Comparison of ENCODE assay signal across 21 mouse cellular contexts in the genomic region with DNA sequence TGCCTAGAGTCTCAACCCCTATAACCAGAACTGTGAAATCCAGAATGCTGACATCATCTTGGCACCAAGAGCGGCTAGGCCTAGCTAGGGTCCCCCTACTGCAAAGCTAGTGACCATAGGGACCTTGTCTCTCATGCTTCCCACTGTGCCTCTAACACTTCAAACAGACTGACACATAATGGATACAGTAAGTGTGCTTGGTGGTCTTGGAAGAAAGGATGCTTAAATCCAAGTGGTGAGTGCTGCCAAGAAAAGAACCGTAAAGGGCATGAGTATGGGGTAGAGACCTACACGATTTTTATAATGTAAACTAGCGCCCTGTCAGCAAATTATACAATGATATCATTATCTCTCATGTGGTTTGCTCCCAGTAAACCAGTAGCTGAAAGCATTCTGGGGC. TPM values are rescaled to one million over a fixed set of nuclear protein-coding genes. Genes with fewer than 3 reads are reported as not detected.
"Had no signal": no experiment of that assay in that cellular context is flagged by ENCODE, and none has a peak within 500 bp of the region (broad histone marks: within the 10 kb centered on the region; RNA-seq: fewer than 3 reads in every experiment).

No protein-coding gene starts in this region.

- ATAC-seq: liver, postnatal 0 days had no signal

- H3K4me3 ChIP-seq: limb, embryonic 12.5 days; limb, embryonic 15.5 days; lung, embryonic 15.5 days; megakaryocyte, embryonic 14.5 days; midbrain, embryonic 10.5 days; neural tube, embryonic 12.5 days; neural tube, embryonic 15.5 days had no signal

- H3K27me3 ChIP-seq: limb, embryonic 12.5 days; limb, embryonic 15.5 days; lung, embryonic 15.5 days; neural tube, embryonic 12.5 days; neural tube, embryonic 15.5 days had no signal

- H3K27ac ChIP-seq: limb, embryonic 12.5 days; limb, embryonic 15.5 days; liver, embryonic 14.5 days; lung, embryonic 15.5 days; midbrain, embryonic 10.5 days; neural tube, embryonic 12.5 days; neural tube, embryonic 15.5 days had no signal

- H3K9ac ChIP-seq: limb, embryonic 12.5 days; limb, embryonic 15.5 days; liver, embryonic 14.5 days; liver, postnatal 0 days; lung, embryonic 15.5 days; neural tube, embryonic 12.5 days; neural tube, embryonic 15.5 days had no signal

- DNase-seq: kidney, adult 18-20 months; kidney, adult 9 months; kidney, postnatal 14 days; kidney, postnatal 4 days; left cerebral cortex, postnatal 4 days; liver, postnatal 0 days; midbrain, embryonic 14.5 days; right cerebral cortex, adult 18-20 months; right cerebral cortex, postnatal 14 days; right cerebral cortex, postnatal 4 days; thymus, adult 18-20 months; thymus, postnatal 36 days had no signal

- H3K4me2 ChIP-seq: limb, embryonic 12.5 days; limb, embryonic 15.5 days; liver, embryonic 11.5 days; lung, embryonic 15.5 days; neural tube, embryonic 12.5 days; neural tube, embryonic 15.5 days had no signal

- H3K36me3 ChIP-seq: limb, embryonic 12.5 days; limb, embryonic 15.5 days; lung, embryonic 15.5 days; midbrain, embryonic 10.5 days; neural tube, embryonic 12.5 days; neural tube, embryonic 15.5 days had no signal

- H3K4me1 ChIP-seq: megakaryocyte, embryonic 14.5 days; neural tube, embryonic 15.5 days had no signal

- H3K9me3 ChIP-seq: limb, embryonic 12.5 days; limb, embryonic 15.5 days; lung, embryonic 15.5 days; megakaryocyte, embryonic 14.5 days; midbrain, embryonic 10.5 days; neural tube, embryonic 12.5 days; neural tube, embryonic 15.5 days had no signal

RNA-seq across cellular contexts. Expression of a gene that starts 32.1 kb away (rescaled TPM):
- polyA plus RNA-seq: liver, embryonic 11.5 days had no signal
